Comparison of ENCODE assay signal across 12 mouse cellular contexts in the genomic region with DNA sequence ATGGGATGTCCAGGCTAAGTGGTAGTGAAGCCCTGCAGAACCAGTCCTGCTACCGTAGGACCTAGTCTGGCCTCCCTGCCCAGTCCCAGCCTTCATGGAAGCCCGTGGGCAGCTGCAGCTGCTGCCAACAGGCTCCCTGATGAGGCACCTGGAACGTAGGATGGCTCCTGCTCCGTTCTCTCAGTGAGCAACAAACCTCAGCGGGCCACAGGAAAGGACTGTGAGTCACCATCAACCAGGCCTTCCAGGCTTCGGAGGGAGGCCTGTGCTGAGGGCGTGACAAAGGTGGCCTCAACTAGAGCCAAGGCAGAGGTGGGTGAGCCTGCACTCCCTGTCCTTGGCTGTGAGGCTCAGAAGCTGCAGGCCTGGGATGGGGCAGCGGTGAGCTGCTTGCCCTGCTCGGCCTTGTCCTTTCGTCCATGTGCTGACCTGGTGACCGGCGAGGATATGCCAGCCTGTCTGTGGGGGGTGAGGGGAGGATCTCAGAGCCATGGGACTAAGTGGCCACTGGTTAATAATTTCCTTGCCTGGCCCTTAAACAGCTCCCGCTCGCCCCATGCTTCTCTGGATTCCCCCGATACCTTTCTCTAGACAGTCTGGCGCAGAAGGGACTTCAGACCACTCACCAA. TPM values are rescaled to one million over a fixed set of nuclear protein-coding genes. Genes with fewer than 3 reads are reported as not detected.
DNase-seq lines count a peak whose midpoint lies in the region; ATAC-seq and TF ChIP-seq lines count a peak whose summit lies in the region.
"Had no signal": no experiment of that assay in that cellular context is flagged by ENCODE, and none has a peak within 500 bp of the region (broad histone marks: within the 10 kb centered on the region; RNA-seq: fewer than 3 reads in every experiment).

No protein-coding gene starts in this region.

- H3K9me3 ChIP-seq in intestine, embryonic 15.5 days, result no peaks in the 10 kb centered on the region
- H3K9me3 ChIP-seq in hindbrain, embryonic 13.5 days, result no peaks in the 10 kb centered on the region

- H3K4me3 ChIP-seq in liver, adult 2 months (ENCODE audit: insufficient read depth, low read depth, low read length), result no peak overlapping the region; the same call in 1 of the 2 replicates
- peak overlapping the region; percentile 44 for H3K4me3 ChIP-seq in intestine, embryonic 15.5 days (replicated peaks)
- no peak overlapping the region for H3K4me3 ChIP-seq in hindbrain, embryonic 13.5 days

- H3K4me2 ChIP-seq in intestine, embryonic 15.5 days (replicated peaks), result peak overlapping the region; percentile 89
- H3K4me2 ChIP-seq in hindbrain, embryonic 13.5 days, result no peak overlapping the region

- in situ Hi-C loops in Patski (cut with MboI; ENCODE audit: low pct_unique_long_range_greater_than_20kb), result no loop called here

- 48% methylated on average over 16 of the region's 16 CpGs for WGBS in liver, adult 2 months
- WGBS in intestine, embryonic 15.5 days, result 55% methylated on average over 16 of the region's 16 CpGs
- WGBS in hindbrain, embryonic 13.5 days, result 66% methylated on average over 16 of the region's 16 CpGs

- H3K27me3 ChIP-seq in liver, adult 2 months (ENCODE audit: control insufficient read depth, insufficient read depth, low read length), result 0 out of 2 replicates have a peak, but pooled peaks cover 3% of the 10 kb centered on the region
- H3K27me3 ChIP-seq in Patski, result no peaks in the 10 kb centered on the region
- H3K27me3 ChIP-seq in intestine, embryonic 15.5 days (replicated peaks), result peaks cover 10% of the 10 kb centered on the region
- peaks cover 74% of the 10 kb centered on the region for H3K27me3 ChIP-seq in hindbrain, embryonic 13.5 days

- no peaks in the 10 kb centered on the region for H3K79me2 ChIP-seq in liver, adult 2 months (ENCODE audit: control insufficient read depth, insufficient read depth, low read length)

- H3K9ac ChIP-seq in liver, adult 2 months (ENCODE audit: low read depth, low read length), result peak overlapping the region; percentile 26; the same call in 1 of the 2 replicates
- peak overlapping the region; percentile 50 for H3K9ac ChIP-seq in intestine, embryonic 15.5 days
- H3K9ac ChIP-seq in hindbrain, embryonic 13.5 days, result no peak overlapping the region

- ATAC-seq in Patski, result peak; percentile 77
- ATAC-seq in intestine, embryonic 15.5 days, result peak; percentile 46
- ATAC-seq in hindbrain, embryonic 13.5 days (ENCODE audit: low FRiP score), result no peak

- no peak for TF ChIP-seq POLR2A in liver, adult 2 months (IDR thresholded peaks at IDR 0.05; ENCODE audit: extremely low read depth, insufficient read depth, low read length)

- intact Hi-C loops in heart, postnatal 14 days (cut with DNase I), result no loop called here

- peak; percentile 88 for DNase-seq in liver, adult 2 months (ENCODE audit: extremely low read depth, low read depth, low spot score)
- DNase-seq in liver, result no peak
- DNase-seq in Patski (ENCODE audit: low read depth, low spot score), result peak; percentile 84
- DNase-seq in kidney, postnatal 36 days, result peak; percentile 86 to 93
- DNase-seq in heart, postnatal 4 days, result no peak
- DNase-seq in heart, postnatal 14 days, result no peak
- DNase-seq: heart, adult 11 months; left cerebral cortex, postnatal 4 days had no signal

- CTCF ChIA-PET in Patski (lab: Charles Lee), result interaction anchor here (1.1 to 1.4 kb wide), 5 partner anchors 8 to 32 kb away, joined by 3 to 6 read pairs (median 4); no protein-coding TSS in a partner anchor

- TF ChIP-seq CTCF in liver, adult 2 months (IDR thresholded peaks at IDR 0.05; ENCODE audit: low read depth, low read length), result no peak
- no peak for TF ChIP-seq CTCF in Patski (IDR thresholded peaks at IDR 0.05)

- no peaks in the 10 kb centered on the region for H3K36me3 ChIP-seq in liver, adult 2 months (ENCODE audit: control insufficient read depth, insufficient read depth, low read length)
- H3K36me3 ChIP-seq in intestine, embryonic 15.5 days, result no peaks in the 10 kb centered on the region
- no peaks in the 10 kb centered on the region for H3K36me3 ChIP-seq in hindbrain, embryonic 13.5 days

- peaks cover 5% of the 10 kb centered on the region; the same call in 1 of the 2 replicates for H3K4me1 ChIP-seq in liver, adult 2 months (ENCODE audit: control insufficient read depth, insufficient read depth, low read length)
- peaks cover 10% of the 10 kb centered on the region for H3K4me1 ChIP-seq in intestine, embryonic 15.5 days (replicated peaks)
- peaks cover 13% of the 10 kb centered on the region for H3K4me1 ChIP-seq in hindbrain, embryonic 13.5 days (replicated peaks)

- POLR2A ChIA-PET in Patski (lab: Charles Lee), result interaction anchor here (0.6 to 2.6 kb wide), 4 partner anchors 7 to 433 kb away, joined by 3 to 14 read pairs (median 4); no protein-coding TSS in a partner anchor

- H3K27ac ChIP-seq in liver, adult 2 months (replicated peaks; ENCODE audit: insufficient read depth, low read depth, low read length), result peak overlapping the region; percentile 58
- H3K27ac ChIP-seq in intestine, embryonic 15.5 days, result peak overlapping the region; percentile 94
- no peak overlapping the region for H3K27ac ChIP-seq in hindbrain, embryonic 13.5 days
- H3K27ac ChIP-seq: macrophage had no signal

RNA-seq across cellular contexts. Expression of gene Lad1, which starts 2.5 kb away (rescaled TPM):
- 0.54 and 0.55 TPM in 2 replicates for total RNA-seq in liver, adult 2 months (2014; rRNA removed)
- 3.4 and 6.4 TPM in 2 replicates for polyA plus RNA-seq in liver, adult 2 months (2012; rRNA removed)
- polyA plus RNA-seq in Patski (2021), result 138 TPM
- 179 and 196 TPM in 2 replicates for polyA plus RNA-seq in intestine, embryonic 15.5 days (2015; fragmentation: Nextera tagmentation; extraction: Ambion mirVana)
- polyA plus RNA-seq in hindbrain, embryonic 13.5 days (2015; fragmentation: Nextera tagmentation; extraction: Ambion mirVana), result 0.65 and 0.84 TPM in 2 replicates
- total RNA-seq in heart, postnatal 4 days (2021), result 10 to 100 TPM in 1 of 2 experiments, 1 to 10 TPM in 1; 7.3 to 10.3 TPM
- total RNA-seq in heart, postnatal 14 days (2021), result 1 to 10 TPM; 4.9 to 6.0 TPM

RNA-seq across cellular contexts. Expression of gene Tnnt2, which starts 15.3 kb away (rescaled TPM):
- 0.46 and 0.54 TPM in 2 replicates for total RNA-seq in liver, adult 2 months (2014; rRNA removed)
- 0.06 and 0.09 TPM in 2 replicates for polyA plus RNA-seq in liver, adult 2 months (2012; rRNA removed)
- 1.1 TPM for polyA plus RNA-seq in Patski (2021)
- polyA plus RNA-seq in intestine, embryonic 15.5 days (2015; fragmentation: Nextera tagmentation; extraction: Ambion mirVana), result 16.4 and 17.4 TPM in 2 replicates
- polyA plus RNA-seq in hindbrain, embryonic 13.5 days (2015; fragmentation: Nextera tagmentation; extraction: Ambion mirVana), result 12.1 and 16.2 TPM in 2 replicates
- 1,000 to 10,000 TPM; 6,684 to 7,230 TPM for total RNA-seq in heart, postnatal 4 days (2021)
- total RNA-seq in heart, postnatal 14 days (2021), result 1,000 to 10,000 TPM; 7,950 to 8,027 TPM
- polyA plus RNA-seq: forebrain, embryonic 11.5 days; macrophage had no signal

RNA-seq across cellular contexts. Expression of gene Tnni1, which starts 41.6 kb away (rescaled TPM):
- total RNA-seq in liver, adult 2 months (2014; rRNA removed), result 0.46 TPM in 1 of 2 replicates, not detected in the other
- 0.14 TPM in 1 of 2 replicates, not detected in the other for polyA plus RNA-seq in liver, adult 2 months (2012; rRNA removed)
- 0.83 TPM for polyA plus RNA-seq in Patski (2021)
- 5.4 and 8.3 TPM in 2 replicates for polyA plus RNA-seq in intestine, embryonic 15.5 days (2015; fragmentation: Nextera tagmentation; extraction: Ambion mirVana)
- polyA plus RNA-seq in hindbrain, embryonic 13.5 days (2015; fragmentation: Nextera tagmentation; extraction: Ambion mirVana), result 5.6 and 6.0 TPM in 2 replicates
- total RNA-seq in heart, postnatal 4 days (2021), result 1,000 to 10,000 TPM; 2,021 to 2,289 TPM
- 10 to 100 TPM; 18.6 to 29.4 TPM for total RNA-seq in heart, postnatal 14 days (2021)
- total RNA-seq: left cerebral cortex, postnatal 4 days had no signal
- polyA plus RNA-seq: macrophage had no signal

RNA-seq across cellular contexts. Expression of gene Phlda3, which starts 54.9 kb away (rescaled TPM):
- total RNA-seq in liver, adult 2 months (2014; rRNA removed), result 1.7 and 1.9 TPM in 2 replicates
- polyA plus RNA-seq in liver, adult 2 months (2012; rRNA removed), result 0.62 and 1.8 TPM in 2 replicates
- polyA plus RNA-seq in Patski (2021), result 104 TPM
- polyA plus RNA-seq in intestine, embryonic 15.5 days (2015; fragmentation: Nextera tagmentation; extraction: Ambion mirVana), result 44.5 and 44.6 TPM in 2 replicates
- polyA plus RNA-seq in hindbrain, embryonic 13.5 days (2015; fragmentation: Nextera tagmentation; extraction: Ambion mirVana), result 19.6 and 20.6 TPM in 2 replicates
- 10 to 100 TPM; 40.7 to 43.8 TPM for total RNA-seq in heart, postnatal 4 days (2021)
- total RNA-seq in heart, postnatal 14 days (2021), result 10 to 100 TPM; 17.2 to 18.4 TPM

Comparison
In these comparisons a context has a peak if more than half of its experiments do, and no peak if none do; other contexts are left out.
1. DNase-seq: peak in liver, adult 2 months (single experiment), Patski (single experiment) and kidney, postnatal 36 days (2 of 2); none in liver (single experiment), heart, postnatal 4 days (single experiment) and heart, postnatal 14 days (0 of 2).
2. RNA of gene Lad1, which starts 2.5 kb away (polyA plus RNA-seq): 179 to 196 TPM in intestine, embryonic 15.5 days and 138 TPM in Patski (single experiment); 3.4 to 6.4 TPM in liver, adult 2 months and 0.65 to 0.84 TPM in hindbrain, embryonic 13.5 days; every median in the first group is over 10 times any median in the second.